20 mouse cellular contexts compared by ENCODE assay signal in the genomic region with DNA sequence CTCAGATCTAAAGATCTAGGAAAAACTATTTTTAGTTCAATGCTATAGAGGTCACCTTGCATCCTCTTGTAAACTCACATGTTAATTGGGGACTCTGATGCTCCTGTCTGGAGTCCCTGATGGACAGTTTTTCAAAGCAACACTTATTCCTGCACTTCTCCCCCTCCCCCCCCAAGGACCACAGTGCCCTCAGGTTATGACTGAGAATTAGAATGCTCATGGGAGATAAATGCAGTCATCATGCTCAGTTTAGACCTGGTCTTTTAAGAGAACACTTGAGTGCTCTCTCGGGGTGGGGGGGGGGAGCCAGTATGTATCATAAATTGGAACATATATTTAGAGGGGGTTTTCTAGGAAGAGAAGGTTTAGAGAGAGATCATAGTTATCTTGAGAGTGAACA. TPM values are rescaled to one million over a fixed set of nuclear protein-coding genes. Genes with fewer than 3 reads are reported as not detected.
DNase-seq lines count a peak whose midpoint lies in the region; TF ChIP-seq lines count a peak whose summit lies in the region.
"Had no signal": no experiment of that assay in that cellular context is flagged by ENCODE, and none has a peak within 500 bp of the region (broad histone marks: within the 10 kb centered on the region; RNA-seq: fewer than 3 reads in every experiment).

No protein-coding gene starts in this region.

- H3K4me1 ChIP-seq in CH12.LX (ENCODE audit: control insufficient read depth in 1 of 2, insufficient read depth in 2 of 2): peaks cover 15 to 42% of the 10 kb centered on the region in 2 experiments
- peaks cover 11% of the 10 kb centered on the region for H3K4me1 ChIP-seq in embryonic fibroblast, embryonic 13.5 days (ENCODE audit: control insufficient read depth, insufficient read depth, low read length)
- H3K4me1 ChIP-seq: embryonic facial prominence, embryonic 13.5 days; embryonic facial prominence, embryonic 15.5 days; forebrain, embryonic 13.5 days; forebrain, embryonic 15.5 days had no signal

- TF ChIP-seq CTCF in CH12.LX (conservative IDR thresholded peaks at IDR 0.05 in 1 of 2, IDR thresholded peaks at IDR 0.05 in 1 of 2; ENCODE audit: low read depth in 2 of 2, low read length in 2 of 2): no peak
- no peak for TF ChIP-seq CTCF in embryonic fibroblast, embryonic 13.5 days (IDR thresholded peaks at IDR 0.05; ENCODE audit: borderline replicate concordance, insufficient read depth, low read length)

- H3K79me2 ChIP-seq in CH12.LX (replicated peaks; ENCODE audit: control insufficient read depth, extremely low read depth, insufficient read depth, poor library complexity, severe bottlenecking): no peaks in the 10 kb centered on the region

- no peak for TF ChIP-seq RAD21 in CH12.LX (IDR thresholded peaks at IDR 0.05; ENCODE audit: low read depth, low read length)

- H3K4me3 ChIP-seq in CH12.LX (replicated peaks in 1 of 3; ENCODE audit: low read depth in 2 of 3, low read length in 2 of 3, poor library complexity in 1 of 3): no peak overlapping the region
- H3K4me3 ChIP-seq in embryonic fibroblast, embryonic 13.5 days (ENCODE audit: insufficient read depth, low read length): no peak overlapping the region
- H3K4me3 ChIP-seq: embryonic facial prominence, embryonic 13.5 days; embryonic facial prominence, embryonic 15.5 days; forebrain, embryonic 13.5 days; forebrain, embryonic 15.5 days had no signal

- no peak overlapping the region for H3K4me2 ChIP-seq in CH12.LX (ENCODE audit: insufficient read depth, low read depth, poor library complexity, severe bottlenecking)
- H3K4me2 ChIP-seq: embryonic facial prominence, embryonic 13.5 days; embryonic facial prominence, embryonic 15.5 days; forebrain, embryonic 13.5 days; forebrain, embryonic 15.5 days had no signal

- H3K27ac ChIP-seq in CH12.LX (ENCODE audit: insufficient read depth, low read depth): no peak overlapping the region
- H3K27ac ChIP-seq in embryonic fibroblast, embryonic 13.5 days (ENCODE audit: insufficient read depth, low read length): peak overlapping the region; percentile 66
- H3K27ac ChIP-seq: embryonic facial prominence, embryonic 13.5 days; embryonic facial prominence, embryonic 15.5 days; forebrain, embryonic 13.5 days; forebrain, embryonic 15.5 days had no signal

- in situ Hi-C loops in CH12.LX (cut with MboI; ENCODE audit: low pct_ligation_motif_present, low pct_unique_long_range_greater_than_20kb, low sequenced_read_pairs): no loop called here

- H3K9me3 ChIP-seq in CH12.LX (replicated peaks; ENCODE audit: low read length): no peaks in the 10 kb centered on the region
- H3K9me3 ChIP-seq: embryonic facial prominence, embryonic 13.5 days; embryonic facial prominence, embryonic 15.5 days; forebrain, embryonic 13.5 days; forebrain, embryonic 15.5 days had no signal

- dilution Hi-C loops in CH12.LX (cut with MboI; ENCODE audit: extremely low pct_ligation_motif_present, extremely low pct_unique_long_range_greater_than_20kb, low sequenced_read_pairs): no loop called here

- TF ChIP-seq EP300 in CH12.LX (IDR thresholded peaks at IDR 0.05; ENCODE audit: low read length): peak; percentile 33; the same call in 1 of the 2 replicates

- H3K27me3 ChIP-seq in CH12.LX (replicated peaks): no peaks in the 10 kb centered on the region
- H3K27me3 ChIP-seq: embryonic facial prominence, embryonic 13.5 days; embryonic facial prominence, embryonic 15.5 days; forebrain, embryonic 13.5 days; forebrain, embryonic 15.5 days had no signal

- no peak for TF ChIP-seq POLR2A in CH12.LX (IDR thresholded peaks at IDR 0.05; ENCODE audit: low read depth, low read length)
- no peak for TF ChIP-seq POLR2A in embryonic fibroblast, embryonic 13.5 days (IDR thresholded peaks at IDR 0.05; ENCODE audit: low read depth, low read length)

- peak; percentile 70 for DNase-seq in CH12.LX (ENCODE audit: extremely low read depth)
- no peak for DNase-seq in left cerebral cortex, adult 18-20 months (ENCODE audit: low spot score in 2 of 2)
- no peak for DNase-seq in lung, postnatal 25 days (ENCODE audit: low spot score)
- no peak for DNase-seq in adrenal gland, postnatal 14 days
- DNase-seq: adrenal gland, adult 8-10 months; adrenal gland, postnatal 25 days; B cell, adult 2 months; cerebellum, adult 11 months; cerebellum, adult 18-20 months; cerebellum, adult 8-10 months; cerebellum, adult 9-11 months; cerebellum, postnatal 14 days; cerebellum, postnatal 36 days; embryo, embryonic 11 days; forebrain, postnatal 0 days had no signal

- H3K9ac ChIP-seq in CH12.LX (ENCODE audit: insufficient read depth, low read depth): no peak overlapping the region
- H3K9ac ChIP-seq: embryonic facial prominence, embryonic 13.5 days; embryonic facial prominence, embryonic 15.5 days; forebrain, embryonic 13.5 days; forebrain, embryonic 15.5 days; forebrain, postnatal 0 days had no signal

- H3K36me3 ChIP-seq in CH12.LX (replicated peaks in 1 of 2; ENCODE audit: control insufficient read depth in 1 of 2, insufficient read depth in 1 of 2, low read length in 1 of 2): no peaks in the 10 kb centered on the region
- H3K36me3 ChIP-seq: embryonic facial prominence, embryonic 13.5 days; embryonic facial prominence, embryonic 15.5 days; forebrain, embryonic 15.5 days had no signal

TF ChIP-seq in CH12.LX, 34 proteins besides CTCF, POLR2A, EP300 and RAD21:
- 0 out of 2 replicates have a peak, but pooled peaks have one; percentile 25 for TF ChIP-seq CHD2 (IDR thresholded peaks at IDR 0.05; ENCODE audit: low read length)
- peak; percentile 55; the same call in 1 of the 2 replicates for TF ChIP-seq ETS1 (conservative IDR thresholded peaks at IDR 0.05; ENCODE audit: low read depth, low read length)
- TF ChIP-seq IRF4 (IDR thresholded peaks at IDR 0.05; ENCODE audit: low read depth, low read length): peak; percentile 30; the same call in 1 of the 2 replicates
- peak; percentile 69 for TF ChIP-seq MEF2A (IDR thresholded peaks at IDR 0.05; ENCODE audit: borderline replicate concordance, low read depth, low read length)
- TF ChIP-seq JUND (conservative IDR thresholded peaks at IDR 0.05; ENCODE audit: low read depth, low read length): no peak

RNA-seq across cellular contexts. Expression of a gene that starts 58.0 kb away (rescaled TPM):
- total RNA-seq in CH12.LX (2012; rRNA removed) (14.6 and 14.8 TPM in 2 replicates), CH12.LX (2014; rRNA removed) (11.2 and 12.3 TPM in 2 replicates)
- 9.1 and 10.3 TPM in 2 replicates for polyA plus RNA-seq in CH12.LX (2012; ENCODE audit: insufficient read length, low read depth)
- 24.7 and 25.2 TPM in 2 replicates for polyA plus RNA-seq in embryonic fibroblast, embryonic 13.5 days (2011; ENCODE audit: insufficient read length, low read depth, missing spikeins)
- 10 to 100 TPM; 38.8 to 40.0 TPM for total RNA-seq in left cerebral cortex, adult 18-20 months (2021)
- 24.2 and 25.9 TPM in 2 replicates for total RNA-seq in adrenal gland, postnatal 14 days (2021)
